Mouse (Mus musculus) thymus, postnatal 25 days (tissue): ENCODE measurements at regions not wholly inside any gene's neighbourhood (a gene's known extent, or its start where the extent isn't known, plus 50 kb on each side); places are given as distances from the start of the nearest gene placed in this dataset.
"Not testable (repeated sequence)": the region's sequence is repeated elsewhere in the genome, so short reads cannot be mapped to it uniquely, and the experiment has no call there.

Experiments
- DNase-seq: peaks from one replicate; pipeline ENCODE4 v3.0.0; 2022

DNA sequence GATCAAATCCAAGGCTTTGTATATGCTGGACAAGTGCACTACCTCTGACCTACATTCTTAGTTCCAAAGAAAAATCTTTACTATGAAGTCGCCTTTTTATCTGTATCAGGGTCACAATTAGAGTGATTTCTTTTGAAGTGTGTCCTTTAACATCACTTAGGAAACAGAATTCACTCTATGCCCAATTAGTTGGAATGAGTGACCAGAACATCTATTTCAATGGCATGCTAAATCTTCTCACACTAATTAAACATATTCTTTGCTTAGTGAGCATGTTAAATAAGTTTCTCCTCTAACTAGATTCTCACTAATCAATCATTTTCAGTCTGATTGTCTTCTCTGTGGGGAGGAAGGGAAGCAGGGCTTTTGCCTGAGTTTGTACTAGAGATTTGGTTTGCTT, 84.9 kb downstream of the Arl6ip6 start:
- no peak for DNase-seq

DNA sequence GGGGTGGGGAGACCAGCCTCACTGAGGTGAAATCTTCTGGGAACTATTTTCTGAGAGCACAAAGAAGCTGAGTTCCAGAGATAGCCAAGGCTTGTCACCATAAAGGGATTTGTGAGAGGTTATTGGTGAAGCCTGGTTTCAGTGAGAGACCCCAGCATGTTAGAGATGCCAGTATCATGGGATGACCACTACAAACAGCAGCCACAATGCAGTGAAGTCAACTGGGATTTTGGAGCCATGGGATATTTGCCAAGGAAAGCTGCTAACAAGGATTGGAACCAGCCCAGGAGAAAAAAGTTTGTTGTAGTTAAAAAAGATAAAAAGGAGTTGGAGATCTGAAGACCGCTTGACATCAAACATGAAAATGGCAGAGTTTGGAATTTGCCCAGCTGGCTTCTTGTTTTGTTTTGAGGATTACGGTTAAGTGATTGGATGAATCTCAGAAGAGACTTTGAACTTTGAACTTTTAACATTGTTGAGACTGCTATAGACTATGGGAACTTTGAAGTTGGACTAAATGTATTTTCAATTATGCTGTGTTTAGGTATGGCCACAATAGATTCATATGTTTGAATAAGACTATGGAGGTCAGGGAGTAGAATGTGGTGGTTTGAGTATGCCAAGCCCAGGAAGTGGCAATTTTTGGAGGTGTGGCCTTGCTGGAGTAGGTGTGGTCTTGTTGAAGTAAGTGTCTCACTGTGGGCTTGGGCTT, 110.3 kb downstream of the Arl6ip6 start:
- no peak for DNase-seq

DNA sequence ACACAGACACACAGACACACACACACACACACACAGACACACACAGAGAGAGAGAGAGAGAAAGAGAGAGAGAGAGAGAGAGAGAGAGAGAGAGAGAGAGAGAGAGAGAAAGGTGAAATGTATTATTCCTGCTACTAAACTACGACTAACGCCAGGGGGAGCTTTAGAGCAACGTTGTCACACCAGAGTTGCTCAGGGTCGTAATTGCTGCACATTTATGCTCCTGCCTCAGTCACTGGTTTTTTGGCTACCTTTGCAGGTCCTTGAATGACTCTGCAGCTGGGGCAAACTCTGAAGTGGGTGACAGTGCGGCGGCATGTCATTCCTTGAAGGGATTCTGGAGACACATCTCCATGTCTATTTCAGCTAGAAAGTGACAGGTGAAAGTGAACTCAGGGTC, 139.2 kb downstream of the Arl6ip6 start:
- peak; percentile 1 for DNase-seq

DNA sequence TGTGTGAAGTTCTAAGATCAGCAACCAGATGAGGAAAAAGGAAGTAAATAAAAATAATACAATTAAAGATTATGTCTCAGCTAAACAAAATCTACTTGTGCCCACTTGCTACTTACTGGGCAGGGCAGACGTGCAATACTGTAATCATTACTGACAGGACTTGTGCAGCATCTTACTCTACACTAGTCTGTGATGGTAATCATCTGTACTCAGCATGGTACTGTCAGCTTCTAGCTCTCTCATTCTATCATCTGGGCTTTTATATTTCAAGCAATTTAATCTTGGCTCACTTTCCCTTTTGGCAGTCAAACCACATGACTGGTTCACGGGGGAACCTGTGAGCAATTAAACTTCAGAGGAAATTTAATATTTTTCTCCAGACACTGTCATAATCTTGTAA, 167.5 kb downstream of the Arl6ip6 start:
- DNase-seq = no peak

DNA sequence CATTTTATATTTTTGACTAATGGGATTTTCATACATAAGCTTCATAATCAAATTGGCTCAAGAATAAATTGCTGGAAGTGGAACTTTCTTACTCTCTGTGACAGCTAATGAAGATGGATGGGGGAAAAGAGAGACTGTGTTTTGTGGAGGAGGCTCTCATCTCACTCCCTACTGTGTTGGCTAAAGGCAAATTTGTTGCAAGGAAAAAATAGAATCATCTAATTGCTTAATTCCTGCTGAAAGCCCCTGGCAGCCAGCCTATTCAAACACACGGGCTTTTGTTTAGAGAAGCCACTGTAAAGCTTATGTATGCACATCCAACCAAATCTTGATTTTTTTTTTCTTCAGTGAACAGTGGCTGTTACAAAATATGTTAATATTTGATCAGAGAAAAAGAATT, 190.8 kb downstream of the Arl6ip6 start:
- DNase-seq = no peak

DNA sequence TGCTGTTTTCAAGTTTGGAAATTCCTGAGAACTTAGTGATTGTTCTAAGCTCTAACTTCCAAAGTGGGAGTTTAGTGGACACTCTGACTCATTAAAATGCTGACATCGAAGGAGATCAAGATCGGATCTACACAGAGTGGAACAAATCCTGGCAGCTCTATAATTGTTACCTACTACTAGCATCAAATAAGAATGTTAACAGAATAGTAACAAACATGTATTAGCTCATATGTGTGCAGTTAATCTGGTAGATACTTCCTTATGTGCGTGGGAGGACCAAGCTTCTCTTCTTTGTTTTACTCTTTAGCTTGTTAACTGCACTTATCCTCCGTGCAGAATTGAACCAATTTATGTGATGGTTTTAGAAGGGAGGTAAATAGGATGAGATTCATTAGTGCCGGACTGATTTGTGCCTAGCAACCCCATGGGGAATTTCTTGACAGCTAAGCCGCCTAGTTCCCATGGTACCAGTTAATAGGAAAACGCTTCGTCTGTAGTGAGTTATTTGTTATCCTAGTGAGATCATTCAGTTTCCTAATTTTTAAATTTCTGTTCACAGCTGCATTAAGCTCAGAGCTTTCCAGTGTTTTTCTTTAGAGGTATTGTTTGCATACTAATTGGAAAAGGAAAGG, 193.1 kb downstream of the Arl6ip6 start:
- no peak for DNase-seq

DNA sequence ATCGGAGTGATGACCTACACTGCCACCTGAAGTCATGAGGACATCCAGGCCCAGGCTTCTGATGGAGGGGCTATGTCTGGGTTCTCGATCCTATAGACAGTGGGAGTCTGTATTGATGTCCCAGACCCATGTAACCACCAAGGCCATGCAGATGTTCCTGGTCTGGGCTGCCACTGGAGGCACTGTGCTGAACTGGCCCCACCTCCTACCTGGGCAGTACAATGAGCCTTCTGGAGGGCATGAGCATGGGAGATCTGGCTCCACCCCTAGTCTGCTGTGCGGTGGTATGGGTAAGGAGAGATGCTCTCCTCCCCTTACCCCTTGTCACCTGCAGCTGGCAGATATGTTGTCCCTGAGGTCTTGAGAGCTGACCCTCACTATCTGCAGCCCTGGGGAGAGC, 197.1 kb downstream of the Arl6ip6 start:
- no peak for DNase-seq

DNA sequence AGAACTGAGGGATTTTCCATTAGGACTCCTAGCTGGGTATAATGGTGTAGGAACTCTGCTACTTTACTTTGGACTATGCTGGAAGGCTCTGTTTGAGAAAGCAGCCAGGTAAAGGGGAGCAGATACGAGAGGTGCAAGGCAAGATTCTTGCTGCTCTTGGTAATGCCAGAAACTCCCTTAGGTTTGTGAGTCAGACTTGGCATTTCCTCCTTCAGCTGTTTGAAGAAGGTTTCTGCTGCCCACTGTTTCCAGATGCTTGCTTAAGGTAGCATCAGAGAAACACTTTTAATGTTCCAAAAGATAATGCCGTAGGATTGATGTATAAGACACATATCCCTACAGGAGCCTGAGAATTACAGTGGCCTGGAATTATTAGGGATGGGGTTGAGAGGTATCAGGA, 222.9 kb downstream of the Arl6ip6 start:
- DNase-seq = no peak

DNA sequence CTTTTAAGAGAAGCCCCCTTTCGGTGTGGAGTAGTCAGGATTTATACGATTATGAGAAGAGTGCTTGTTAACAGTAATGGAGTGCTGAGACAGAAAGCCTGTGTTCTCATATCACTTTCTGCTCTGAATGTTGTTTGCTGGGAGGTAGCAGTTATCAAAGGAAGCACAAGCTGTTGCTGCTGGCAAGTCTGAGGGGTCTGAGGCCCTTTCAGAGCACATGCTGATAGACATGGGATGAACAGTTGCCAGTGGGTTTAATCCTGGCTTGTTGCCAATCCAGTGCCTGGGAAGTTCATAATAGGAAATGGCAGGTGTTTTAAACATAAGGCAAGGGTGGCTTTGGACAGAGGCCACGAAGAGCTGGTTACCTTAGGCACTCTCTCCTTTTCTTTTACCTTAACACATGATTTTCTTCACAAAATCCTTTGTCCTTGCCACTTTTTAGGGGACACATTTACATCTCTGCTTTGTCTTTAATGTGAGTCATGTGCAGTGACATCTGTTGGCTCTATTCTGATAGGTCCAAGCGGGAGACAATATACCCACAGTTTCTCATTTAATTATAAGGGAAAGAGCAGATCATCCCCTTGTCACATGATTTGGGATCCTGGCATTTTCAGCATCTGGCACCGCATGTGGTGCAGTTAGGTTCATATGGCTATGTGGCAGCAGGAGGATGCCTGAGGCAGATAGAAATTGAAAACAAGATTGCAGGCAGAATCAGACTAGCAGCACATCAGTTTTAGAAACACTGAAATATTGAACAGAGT, 245.7 kb downstream of the Arl6ip6 start:
- DNase-seq = no peak

DNA sequence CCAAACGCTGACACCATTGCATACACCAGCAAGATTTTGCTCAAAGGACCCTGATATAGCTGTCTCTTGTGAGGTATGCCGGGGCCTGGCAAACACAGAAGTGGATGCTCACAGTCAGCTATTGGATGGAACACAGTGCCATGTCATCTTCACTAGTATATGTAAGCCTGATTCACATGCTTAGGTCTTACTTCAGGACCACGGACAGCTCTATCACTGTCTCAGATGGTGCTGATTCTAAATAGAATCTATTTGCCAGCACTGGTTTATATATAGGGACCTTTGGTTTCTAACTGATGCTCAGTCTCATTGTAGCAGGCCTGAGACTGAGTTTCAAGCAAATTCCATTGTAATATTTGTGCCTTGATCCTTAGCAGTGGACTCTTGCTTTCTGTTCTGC, 248.8 kb downstream of the Arl6ip6 start:
- not testable (repeated sequence) for DNase-seq

DNA sequence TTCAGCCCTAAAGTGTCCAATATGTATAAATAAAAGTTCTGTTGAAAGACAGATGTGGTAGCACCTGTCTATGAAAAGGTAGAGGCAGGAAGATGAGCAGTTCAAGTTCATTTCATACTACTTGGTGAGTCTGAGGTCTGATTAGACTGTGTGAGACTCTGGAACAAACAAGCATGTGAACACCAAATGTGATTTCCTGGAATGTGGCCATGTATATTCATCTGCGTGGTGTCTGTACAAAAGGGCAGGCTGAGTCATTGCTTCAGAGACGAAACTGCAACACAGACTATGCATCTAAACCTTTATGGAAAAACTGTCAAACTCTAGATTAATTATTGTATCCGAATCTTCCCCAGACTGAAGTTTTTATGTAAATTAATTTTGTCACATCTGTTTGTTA, 268.7 kb downstream of the Arl6ip6 start:
- no peak for DNase-seq

DNA sequence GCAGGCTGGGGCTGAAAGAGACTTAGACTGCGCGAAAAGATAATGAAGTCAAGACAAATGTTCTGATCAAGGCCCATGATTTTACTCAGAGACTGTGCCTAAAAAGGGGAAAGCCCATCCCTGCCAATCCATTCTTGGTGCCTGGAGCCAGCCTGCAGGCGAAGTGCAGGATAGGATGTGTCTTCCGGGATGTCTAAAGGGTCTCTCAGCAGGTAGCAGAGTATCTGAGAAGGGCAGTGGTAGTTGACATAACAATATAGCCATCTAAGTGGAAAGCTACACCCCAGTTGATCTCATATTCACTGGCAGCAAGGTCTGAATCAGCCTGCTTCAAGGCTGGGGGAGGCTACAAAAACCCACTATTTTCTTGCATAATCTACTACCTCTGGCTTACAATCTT, 282.9 kb downstream of the Arl6ip6 start:
- DNase-seq = no peak

DNA sequence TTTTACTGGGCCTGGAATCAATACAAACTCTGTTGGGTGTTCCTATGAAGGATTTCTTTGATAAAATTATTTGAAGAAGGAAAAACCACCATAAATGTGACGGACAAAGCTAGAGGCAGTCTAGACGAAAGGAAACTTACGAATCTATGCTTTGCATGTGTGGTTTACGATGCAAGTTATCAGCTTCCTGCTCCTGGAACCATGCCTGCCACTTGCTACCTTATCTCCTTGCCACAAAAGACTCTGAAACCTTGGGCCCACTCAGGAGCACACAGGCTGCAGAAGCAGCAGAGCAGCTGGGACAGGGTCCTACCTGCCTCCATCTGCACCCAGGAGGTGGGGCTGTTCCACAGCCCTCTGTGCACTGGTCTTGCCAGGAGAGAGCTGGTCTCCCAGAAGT, 287.5 kb downstream of the Arl6ip6 start:
- DNase-seq = not testable (repeated sequence)

DNA sequence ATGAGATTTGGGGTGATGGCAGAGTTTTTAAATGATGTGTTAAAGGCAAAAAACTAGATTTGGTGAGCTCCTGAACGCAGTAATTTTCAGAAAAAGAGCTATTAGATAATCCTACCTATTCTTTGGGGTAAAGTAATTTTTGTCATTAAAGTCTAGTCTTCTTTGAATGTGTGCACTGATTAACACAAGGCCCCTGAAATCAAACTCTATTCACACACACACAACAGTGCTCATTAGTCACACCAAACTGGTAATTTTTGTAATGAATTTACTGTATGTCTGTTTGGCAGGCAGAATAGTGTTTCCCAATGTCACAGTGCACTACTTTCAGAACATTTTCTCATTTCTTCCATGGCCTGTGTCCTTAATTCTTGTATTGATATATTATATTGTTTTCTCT, 296.8 kb downstream of the Arl6ip6 start:
- no peak for DNase-seq

DNA sequence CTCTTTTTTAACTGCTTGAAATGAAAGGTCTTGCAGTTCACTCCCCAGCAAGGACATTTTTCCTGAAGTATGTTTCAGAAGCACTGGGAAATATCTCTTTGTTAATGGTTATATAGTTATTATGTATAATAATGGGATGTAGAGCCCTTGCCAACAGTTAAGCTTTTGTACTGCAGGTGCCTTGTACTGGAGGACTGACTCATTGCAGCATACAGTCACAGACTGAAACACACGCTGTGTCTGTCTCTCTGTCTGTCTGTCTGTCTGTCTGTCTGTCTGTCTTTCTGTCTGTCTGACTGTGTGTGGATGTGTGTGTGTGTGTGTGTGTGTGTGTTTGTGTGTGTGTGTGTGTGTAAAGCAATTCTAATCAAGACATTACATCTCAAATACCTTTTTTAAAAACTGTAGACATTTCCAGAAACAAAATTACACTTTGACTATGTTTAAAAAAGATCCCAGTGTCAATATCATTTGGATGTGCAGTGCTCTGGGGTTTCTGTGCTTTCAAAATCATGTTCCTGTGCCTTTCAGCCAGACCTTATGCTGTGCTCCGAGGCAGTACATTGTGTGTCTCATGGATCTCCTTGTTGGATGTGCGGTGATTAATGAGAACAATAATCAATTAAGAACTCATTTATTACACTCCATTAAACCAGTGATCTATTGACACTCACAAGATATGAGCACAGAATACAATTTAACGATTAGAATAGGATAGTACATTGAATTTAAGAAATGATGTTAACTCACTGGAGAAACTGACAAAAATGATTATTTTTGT, 299.5 kb downstream of the Arl6ip6 start:
- no peak for DNase-seq

DNA sequence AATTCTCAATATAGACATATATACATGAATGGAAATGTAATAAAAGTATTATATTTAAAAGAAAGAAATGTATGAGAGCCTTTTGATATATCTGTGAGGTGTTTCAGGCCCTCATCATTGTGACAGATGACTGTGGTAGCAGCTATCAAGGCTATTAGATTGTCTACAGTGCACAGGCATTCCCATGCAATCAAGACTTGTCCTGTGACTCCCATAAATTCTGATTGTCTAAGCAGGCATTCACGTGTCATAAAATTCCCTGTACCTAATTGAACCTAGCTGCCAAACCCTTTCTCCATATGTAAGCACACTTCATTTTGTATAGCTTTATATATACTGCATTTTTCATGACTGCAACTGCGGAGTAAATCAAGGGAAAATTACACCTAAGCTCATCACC, 301.3 kb downstream of the Arl6ip6 start:
- no peak for DNase-seq

DNA sequence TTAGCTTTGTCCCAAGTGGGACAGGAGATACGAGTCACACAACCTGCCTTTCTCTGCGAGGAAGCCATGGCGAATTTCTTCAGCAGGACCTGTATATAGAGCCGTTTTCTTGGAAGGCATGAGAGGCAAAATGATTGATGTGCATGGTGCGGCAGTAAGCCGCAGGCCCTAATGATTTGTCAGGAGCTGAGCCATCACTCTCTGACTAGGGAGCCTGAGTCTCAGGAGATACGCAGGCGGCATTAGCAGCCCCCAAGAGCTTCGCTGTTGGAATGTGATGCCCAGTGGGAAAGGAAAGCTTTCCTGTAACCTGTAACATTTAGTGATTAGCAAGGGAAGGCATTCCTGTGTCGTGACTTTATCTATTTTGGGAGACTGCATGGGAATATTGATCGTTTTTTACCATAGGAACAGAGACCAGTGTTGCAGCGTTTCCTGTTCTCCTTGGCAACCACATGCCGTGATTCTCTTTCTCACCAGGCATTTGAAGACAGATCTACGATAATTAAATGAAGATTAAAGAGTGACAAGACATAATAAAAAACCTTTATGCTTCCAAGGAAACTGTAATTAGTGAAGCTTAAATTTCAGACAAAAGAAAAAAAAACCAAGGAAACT, 310.2 kb downstream of the Arl6ip6 start:
- DNase-seq = no peak

DNA sequence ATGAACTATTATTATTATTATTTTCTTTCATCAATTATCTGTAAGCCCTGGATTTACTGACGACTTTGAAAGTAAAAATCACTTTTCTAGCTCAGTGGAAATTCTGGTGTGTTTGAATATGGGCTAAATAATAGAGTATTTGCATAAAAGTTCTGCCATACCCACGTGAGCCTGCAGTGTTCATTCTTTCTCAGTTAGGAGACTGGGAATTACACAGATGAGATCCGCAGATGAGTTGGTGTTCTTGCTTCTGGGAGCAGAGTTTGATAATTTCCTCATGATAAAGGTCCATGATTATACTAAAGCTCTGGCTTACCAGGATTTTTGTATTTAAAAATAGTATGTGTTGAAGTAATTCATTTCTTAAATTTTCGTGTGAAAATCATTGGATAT, 310.7 kb downstream of the Arl6ip6 start:
- no peak for DNase-seq

DNA sequence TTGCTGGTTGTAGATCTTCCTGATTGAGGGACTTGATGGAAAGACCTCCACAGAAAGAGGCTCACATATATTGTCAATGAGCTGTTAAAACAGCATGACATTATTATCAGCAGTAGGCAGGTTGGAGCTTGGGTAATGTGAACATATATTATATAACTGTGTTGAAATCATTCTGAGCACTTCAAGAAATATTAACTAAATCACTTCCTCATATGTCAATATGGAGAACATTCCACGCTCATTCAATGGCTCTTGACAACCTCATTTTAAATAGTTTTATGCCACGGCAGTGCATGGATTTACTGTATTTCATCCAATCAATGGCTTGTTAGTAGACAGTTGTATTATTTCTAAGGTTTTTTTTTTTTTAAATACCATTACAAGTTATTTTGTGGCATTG, 350.6 kb downstream of the Arl6ip6 start:
- no peak for DNase-seq

DNA sequence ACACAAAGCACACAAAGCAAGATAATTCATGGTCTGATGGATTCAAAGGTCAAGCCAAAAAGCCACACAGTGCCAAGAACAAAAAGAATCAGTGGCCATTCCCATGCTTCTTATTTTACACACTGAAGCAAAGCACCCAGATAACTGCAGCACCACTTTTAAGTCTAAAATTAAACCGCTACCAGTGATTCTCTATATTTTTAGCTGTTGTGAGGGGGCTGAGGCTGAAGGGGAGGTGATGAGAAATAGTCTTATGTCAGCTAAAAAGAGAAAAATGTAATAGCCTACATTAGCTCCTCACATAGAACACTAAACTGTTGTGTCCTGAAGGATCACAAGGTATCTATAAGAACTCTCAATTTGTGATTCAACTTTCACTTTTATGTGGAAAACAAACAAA, 382.5 kb downstream of the Arl6ip6 start:
- DNase-seq = no peak

DNA sequence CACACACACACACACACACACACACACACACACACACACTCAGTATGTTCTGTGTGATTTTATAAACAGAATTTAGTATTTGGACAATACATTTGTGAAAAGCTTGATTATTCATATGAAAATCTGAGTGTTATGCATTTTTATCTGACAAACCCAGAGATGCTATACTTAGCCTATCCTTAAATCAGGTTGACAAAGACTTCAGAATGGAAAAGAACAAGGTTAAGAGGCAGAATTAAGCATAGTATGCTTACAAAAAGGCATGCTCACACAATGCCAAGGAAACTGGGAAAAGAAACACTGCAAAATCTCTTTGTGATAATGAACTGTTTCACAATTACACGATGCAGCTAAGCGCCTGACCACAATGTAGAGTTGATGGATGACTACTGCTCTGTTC, 414.3 kb downstream of the Arl6ip6 start:
- no peak for DNase-seq

DNA sequence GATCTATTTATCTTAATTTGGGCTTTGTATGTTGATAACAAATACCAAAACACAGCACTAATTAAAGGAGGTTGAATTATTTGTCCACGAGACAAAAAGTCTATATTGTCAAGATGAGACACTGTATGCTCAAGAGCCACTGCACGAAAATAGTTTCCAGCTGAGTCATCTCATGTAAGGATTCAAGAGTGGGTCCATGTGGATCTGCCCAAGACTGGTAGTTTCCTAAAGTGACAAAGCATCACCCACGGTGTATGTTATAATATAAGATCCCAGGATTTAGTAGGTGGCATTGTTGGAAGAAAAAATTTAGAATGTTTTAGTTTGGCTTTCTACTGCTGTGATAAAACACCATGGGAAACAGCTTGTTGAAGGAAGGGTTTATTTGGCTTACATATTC, 428.2 kb downstream of the Arl6ip6 start:
- DNase-seq = no peak
